Mouse (Mus musculus): ENCODE data around the gene Wdr20.

Wdr20 gene

GRCm38 (mm10) chr12:110775628-110776426 is 38.1 kb downstream of the Wdr20 start:
- intact Hi-C loops (cut with DNase I), result no loop called here

GRCm38 (mm10) chr12:110777853-110778252 is 40.1 kb downstream of the Wdr20 start:
- intact Hi-C loops (cut with DNase I), result no loop called here

GRCm38 (mm10) chr12:110779296-110779695 is 41.6 kb downstream of the Wdr20 start:
- intact Hi-C loops (cut with DNase I), result no loop called here

DNA sequence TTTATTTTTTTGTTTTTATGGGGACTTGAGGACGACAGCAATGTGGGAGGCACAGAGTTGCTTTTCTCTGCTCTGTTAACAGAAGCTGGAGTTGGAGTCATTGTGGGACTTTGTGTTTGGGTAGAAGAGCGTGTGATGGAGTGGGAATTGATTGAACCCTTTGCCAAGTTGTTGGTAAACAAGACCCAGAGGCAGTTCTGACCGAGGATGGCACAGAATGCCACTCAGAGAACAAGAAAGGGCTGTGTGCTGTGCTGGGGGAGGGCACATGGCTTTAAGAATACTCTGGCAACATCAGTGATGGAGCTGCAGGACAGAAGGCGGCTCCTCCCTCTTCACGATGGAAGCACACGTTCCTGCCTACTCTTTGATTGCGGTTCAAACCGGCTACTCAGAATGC is 43.4 kb downstream of the Wdr20 start:
- intact Hi-C loops (cut with DNase I), result no loop called here

- intact Hi-C loops (cut with DNase I), result no loop called here
Observed at GRCm38 (mm10) chr12:110782278-110782677, 44.5 kb downstream of the Wdr20 start.

GRCm38 (mm10) chr12:110784211-110784610 is 46.5 kb downstream of the Wdr20 start:
- intact Hi-C loops (cut with DNase I), result no loop called here

DNA sequence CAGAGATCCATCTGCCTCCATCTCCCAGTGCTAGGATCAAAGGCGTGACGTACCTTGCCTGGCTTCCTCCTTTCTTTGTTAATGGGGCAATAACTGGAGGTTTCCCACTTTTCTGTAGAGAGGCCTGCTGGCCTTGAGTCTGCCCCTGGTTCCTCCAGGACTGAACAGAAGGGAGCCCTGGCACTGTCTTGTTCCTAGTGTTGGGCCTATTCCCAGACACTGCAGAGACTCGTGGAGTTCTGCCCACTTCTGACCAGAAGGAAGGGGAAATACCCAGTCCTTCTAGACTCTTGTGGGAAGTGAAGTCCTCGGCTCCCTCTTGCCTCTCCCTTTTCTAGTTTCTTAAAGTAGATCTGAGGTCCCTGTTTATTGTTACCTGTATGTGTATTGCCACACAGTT is 48.5 kb downstream of the Wdr20 start:
- intact Hi-C loops (cut with DNase I), result no loop called here

DNA sequence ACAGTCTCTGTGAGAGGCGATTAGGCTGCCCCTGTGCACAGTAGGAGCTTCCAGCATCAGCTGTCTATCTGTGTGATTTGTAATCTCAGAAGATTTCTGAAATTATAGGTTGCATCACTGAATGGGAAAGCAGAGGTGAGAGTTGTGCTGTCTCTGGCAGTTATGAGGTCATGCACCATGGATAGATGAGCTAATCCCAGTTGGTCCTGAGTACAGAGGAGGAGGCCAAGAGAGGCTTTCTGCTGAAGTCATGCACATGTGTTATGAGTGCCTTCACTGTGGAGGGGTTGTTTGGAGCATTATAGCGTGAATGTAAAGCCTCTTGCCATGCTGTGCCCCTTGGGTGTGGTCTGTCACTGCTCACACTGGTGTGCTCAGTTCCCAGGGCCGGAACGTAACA is 52.8 kb downstream of the Wdr20 start:
- intact Hi-C loops (cut with DNase I), result no loop called here

DNA sequence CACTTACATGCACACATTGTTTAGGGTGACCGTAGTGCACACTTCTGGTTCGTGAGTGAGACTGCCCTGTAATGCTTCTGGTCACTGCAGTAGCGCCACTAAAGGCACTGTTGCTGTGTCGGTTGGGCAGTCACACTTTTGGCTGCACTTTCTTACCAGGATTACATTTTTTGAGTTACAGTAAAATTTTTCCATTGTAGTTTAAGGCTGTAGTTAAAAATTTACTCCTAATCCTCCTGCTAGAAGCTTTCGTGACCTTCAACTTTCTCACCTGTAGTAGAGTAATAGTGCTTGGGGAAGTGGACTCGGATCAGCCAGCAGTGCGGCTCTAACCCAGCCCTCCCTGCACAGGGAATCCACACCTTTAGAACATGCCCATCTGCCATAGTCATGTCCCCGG is 53.3 kb downstream of the Wdr20 start:
- intact Hi-C loops (cut with DNase I), result no loop called here

- intact Hi-C loops (cut with DNase I), result no loop called here
Observed at GRCm38 (mm10) chr12:110795035-110795434, 57.3 kb downstream of the Wdr20 start.

DNA sequence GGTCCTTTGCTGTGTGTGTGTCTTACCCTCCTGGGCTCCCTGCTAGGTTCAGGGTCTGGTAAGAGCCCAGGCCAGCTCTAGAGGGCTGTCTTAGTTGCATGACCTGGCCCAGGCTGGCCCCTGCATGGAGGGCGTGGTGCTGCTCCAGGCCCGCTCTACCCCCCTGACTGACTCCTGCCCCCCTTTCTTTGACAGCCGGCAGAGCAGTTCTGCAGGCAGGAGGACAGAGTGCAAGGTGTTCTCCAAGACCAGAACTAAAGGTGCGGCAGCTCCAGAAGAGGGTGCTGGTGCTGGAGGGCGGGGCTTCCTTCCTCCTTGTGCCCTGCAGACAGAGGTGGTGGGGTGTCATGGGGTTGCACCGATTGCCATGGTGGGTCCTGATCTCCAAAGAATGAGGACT is 59.0 kb downstream of the Wdr20 start:
- intact Hi-C loops (cut with DNase I), result no loop called here

DNA sequence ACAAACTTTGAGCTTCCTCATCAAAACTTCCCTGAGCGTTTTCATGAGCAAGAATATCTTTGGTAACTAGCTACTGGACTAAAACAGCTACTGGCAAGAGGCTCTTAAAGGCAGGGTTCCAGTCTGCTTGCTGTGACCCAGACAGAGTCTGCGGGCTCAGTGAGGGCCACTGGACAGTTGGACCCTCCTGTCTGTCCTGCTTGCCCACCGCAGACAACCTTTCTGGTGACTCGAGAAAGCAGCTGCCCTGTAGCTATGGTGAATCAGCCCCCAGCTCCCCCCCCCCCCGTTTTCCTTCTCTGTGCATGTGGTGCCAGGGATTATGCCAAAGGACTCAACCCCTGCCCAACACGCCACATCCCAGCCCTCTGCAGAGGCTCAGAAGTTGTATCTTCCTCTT is 59.5 kb downstream of the Wdr20 start:
- intact Hi-C loops (cut with DNase I), result no loop called here

DNA sequence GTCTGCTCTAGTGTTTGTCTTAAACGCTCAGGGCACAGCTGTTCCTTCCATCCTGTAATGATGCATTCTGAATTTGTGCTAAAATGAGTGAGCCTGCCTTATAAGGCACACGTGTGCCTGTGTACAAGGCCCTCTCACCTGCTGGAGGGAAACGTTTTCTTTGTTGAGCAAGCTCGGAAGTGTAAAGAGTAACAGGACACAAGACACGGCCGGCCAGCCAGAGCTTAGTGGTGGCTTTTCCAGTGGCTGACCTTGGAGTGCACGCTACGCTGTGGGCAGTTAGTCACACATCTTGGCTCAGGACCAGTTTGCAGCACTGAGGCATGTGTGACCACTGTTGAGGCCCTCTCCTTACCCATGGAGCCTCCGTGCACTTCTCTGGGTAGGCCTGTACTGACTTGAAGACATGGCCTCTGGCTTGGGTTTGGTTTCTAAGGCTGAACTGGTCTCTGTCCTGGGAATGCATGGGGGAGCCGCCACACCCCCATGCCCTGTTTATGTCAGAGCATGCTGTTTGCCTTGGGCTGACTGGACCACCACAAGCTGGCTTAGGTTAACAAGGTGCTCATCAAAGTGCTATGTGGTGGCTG is 60.2 kb downstream of the Wdr20 start:
- intact Hi-C loops (cut with DNase I), result no loop called here

- intact Hi-C loops (cut with DNase I), result no loop called here
Observed at GRCm38 (mm10) chr12:110799226-110799625, 61.5 kb downstream of the Wdr20 start.

- intact Hi-C loops (cut with DNase I), result no loop called here
Observed at GRCm38 (mm10) chr12:110801876-110802464, 64.2 kb downstream of the Wdr20 start.

- intact Hi-C loops (cut with DNase I), result no loop called here
Observed at GRCm38 (mm10) chr12:110802674-110803297, 65.0 kb downstream of the Wdr20 start.

GRCm38 (mm10) chr12:110804261-110804660 is 66.5 kb downstream of the Wdr20 start:
- intact Hi-C loops (cut with DNase I), result no loop called here

DNA sequence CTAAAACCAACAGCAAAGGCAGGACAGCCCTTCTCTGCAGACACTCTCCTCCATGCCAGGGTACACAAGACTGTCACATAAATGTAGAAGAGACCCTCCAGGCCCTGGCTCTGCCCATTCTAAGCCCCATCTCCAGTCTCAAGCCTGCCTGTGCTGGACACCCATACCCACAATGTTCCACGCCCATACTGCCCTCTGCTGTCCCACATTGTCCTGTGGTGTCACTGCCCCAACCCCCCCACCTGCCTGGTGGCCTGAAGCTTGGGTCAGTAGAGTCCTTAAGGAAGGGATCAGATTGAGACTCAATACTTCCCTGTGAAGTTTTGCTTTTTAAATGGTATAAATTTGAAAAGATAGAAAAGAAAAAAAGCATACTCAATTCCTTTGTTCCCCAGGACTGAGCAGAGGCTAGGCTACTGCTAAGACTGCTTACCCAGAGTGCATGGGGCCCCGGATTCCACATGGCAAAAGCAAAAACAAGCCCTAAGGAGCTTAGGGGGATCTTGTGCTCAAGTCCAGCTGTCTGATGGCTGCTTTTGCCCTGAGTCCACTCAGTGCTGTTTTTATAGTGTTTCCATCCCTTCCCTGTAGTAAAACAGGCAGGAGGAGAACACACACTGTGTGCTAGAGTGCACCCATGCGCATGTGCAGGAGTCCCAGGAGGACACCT is 68.7 kb downstream of the Wdr20 start:
- intact Hi-C loops (cut with DNase I), result no loop called here

DNA sequence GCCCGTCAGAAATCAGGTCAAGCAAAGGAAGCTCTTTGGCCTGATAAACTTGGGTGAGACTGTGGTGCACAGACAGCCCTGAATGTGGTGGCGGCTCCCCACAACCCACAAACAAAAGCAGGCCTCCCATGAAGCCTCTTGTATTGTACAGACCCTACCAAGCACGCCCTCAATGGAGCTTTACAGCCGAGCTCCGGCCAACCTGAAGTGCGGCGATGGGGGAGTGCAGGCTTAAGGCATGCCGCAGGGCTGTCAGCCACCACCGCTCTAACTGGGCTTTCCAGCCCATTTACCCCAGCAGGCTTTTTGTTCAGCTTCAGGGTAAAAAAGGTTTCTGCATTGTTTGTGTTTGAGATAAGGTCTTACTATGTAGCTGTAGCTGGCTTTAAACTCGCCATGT is 70.7 kb downstream of the Wdr20 start:
- intact Hi-C loops (cut with DNase I), result no loop called here

DNA sequence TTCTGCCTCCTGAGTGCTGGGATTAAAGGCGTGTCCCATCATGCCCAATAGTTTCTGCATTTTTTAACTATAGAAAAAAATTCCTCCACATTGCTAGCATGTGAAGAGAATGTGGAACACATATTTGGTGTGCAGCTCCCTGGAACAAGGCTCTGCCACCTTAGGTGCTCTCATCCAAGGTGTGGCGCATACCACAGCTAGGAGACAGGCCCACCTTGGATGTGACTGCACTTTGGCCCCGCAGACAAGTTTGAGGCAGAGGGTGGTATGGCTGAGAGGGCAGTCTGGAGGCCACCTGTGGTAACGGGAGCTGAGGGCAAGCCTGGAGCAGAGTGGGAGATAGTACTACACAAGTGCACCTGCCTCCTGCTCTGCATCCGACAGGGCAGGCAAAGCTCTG is 71.1 kb downstream of the Wdr20 start:
- intact Hi-C loops (cut with DNase I), result no loop called here

DNA sequence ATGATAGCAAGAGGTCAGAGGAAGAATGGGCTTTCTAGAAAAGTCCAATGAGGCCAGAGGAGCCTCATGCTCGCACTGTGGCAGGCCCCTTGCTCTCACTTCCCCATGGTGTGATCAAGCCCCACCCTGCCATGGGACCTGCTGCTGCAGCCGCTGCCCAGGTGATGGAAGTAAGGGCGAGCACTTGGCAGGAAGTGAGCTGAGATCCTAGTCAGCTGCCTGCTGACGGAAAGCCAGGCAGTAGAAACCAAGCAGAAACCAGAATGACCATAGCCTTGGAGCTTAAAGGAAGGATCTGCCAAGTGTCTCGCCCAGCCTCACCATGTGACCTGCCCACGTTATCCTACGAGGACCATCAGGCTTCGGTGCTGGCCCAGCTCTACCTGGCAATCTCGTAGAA is 75.4 kb downstream of the Wdr20 start:
- intact Hi-C loops (cut with DNase I), result no loop called here

DNA sequence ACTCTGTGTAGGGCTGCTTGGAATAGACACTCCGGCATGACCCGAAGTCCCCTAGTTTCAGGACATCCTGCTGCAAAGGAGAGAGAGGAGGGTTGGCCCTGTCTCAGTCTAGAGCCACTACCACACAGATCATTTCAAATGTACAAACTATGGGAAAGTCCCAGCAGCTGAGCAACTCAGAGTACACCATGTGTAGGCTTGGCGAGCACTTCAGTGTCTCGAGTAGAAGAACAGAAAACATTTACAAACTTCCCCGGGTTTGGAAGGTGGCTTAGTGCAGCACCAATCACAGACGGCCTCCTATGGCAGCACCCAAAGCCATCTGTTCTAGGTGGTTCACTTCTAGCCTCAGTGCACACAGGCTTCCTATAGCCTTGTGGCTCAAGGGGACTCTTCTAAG is 75.9 kb downstream of the Wdr20 start:
- intact Hi-C loops (cut with DNase I), result no loop called here

Measured in adrenal gland (tissue).